Mouse (Mus musculus): ENCODE data around the gene Gm21822. TPM values are rescaled to one million over a fixed set of nuclear protein-coding genes. Genes with fewer than 3 reads are reported as not detected.
"Not testable (repeated sequence)": the region's sequence is repeated elsewhere in the genome, so short reads cannot be mapped to it uniquely, and the experiment has no call there.

Gm21822 gene
- not detected in 3 replicates for total RNA-seq (2017)

DNA sequence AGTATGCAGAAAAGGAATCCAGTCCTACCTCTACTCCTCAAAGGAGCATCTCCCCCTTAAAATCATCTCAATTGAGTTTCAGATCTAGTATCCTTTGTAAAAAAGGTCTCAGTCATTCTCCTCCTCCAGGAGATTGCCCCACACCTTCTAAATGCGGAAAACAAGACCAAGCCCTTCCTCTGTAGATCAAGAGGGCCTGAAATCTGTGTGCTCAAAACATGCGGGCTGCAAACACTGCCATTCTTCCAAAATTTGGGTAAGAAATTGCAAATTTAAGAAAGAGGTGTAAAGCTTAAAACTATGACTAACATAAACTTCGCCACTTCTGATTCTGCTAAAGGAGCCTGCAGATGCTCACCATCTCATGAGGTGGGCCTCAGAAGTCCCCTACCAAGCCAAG is at the start of gene Gm21822:
Gene Gm21822 (plus strand): TSS at position 301 of the 400 bp plus-strand sequence.
- ATAC-seq (replicated peaks; ENCODE audit: insufficient number of reproducible peaks, low FRiP score, low TSS enrichment, poor library complexity, severe bottlenecking): not testable (repeated sequence)
